Mouse (Mus musculus): Measurements from ENCODE around the gene Vmn1r12. TPM values are rescaled to one million over a fixed set of nuclear protein-coding genes. Genes with fewer than 3 reads are reported as not detected.
"Not testable (repeated sequence)": the region's sequence is repeated elsewhere in the genome, so short reads cannot be mapped to it uniquely, and the experiment has no call there.

Gene Vmn1r12
- not detected for total RNA-seq (2021)
- long read RNA-seq, experiment 1 = 0 reads
- long read RNA-seq, experiment 2 = 0 reads

- no peak for DNase-seq
Observed at GRCm38 (mm10) chr6:57156619-57157018, at the start of gene Vmn1r12. Vmn1r12 (plus strand) TSS chr6:57156919.

- DNase-seq = no peak
Observed at GRCm38 (mm10) chr6:57109154-57109553, 47.6 kb upstream of the Vmn1r12 start, which contains the start of gene Vmn1r10. Vmn1r10 (plus strand) TSS chr6:57109454.

GRCm38 (mm10) chr6:57133155-57133554, 23.6 kb upstream of the Vmn1r12 start, which contains the start of gene Vmn1r11:
Vmn1r11 (plus strand) TSS chr6:57133455.
- no peak for DNase-seq

- not testable (repeated sequence) for DNase-seq
Observed at GRCm38 (mm10) chr6:57190016-57190415, 33.3 kb downstream of the Vmn1r12 start.

- not testable (repeated sequence) for DNase-seq
Observed at GRCm38 (mm10) chr6:57202990-57203389, 46.3 kb downstream of the Vmn1r12 start, which contains the start of gene Vmn1r13. Vmn1r13 (plus strand) TSS chr6:57203290.

Other genes starting within 250 kb of the Vmn1r12 start
- 10 to 100 TPM; 23.8 to 24.1 TPM for gene Nt5c3, start 233.0 kb upstream of the Vmn1r12 start, total RNA-seq (2021)
- gene Vmn1r4, start 232.9 kb upstream of the Vmn1r12 start, total RNA-seq (2021) = under 1 TPM; 0.20 to 0.40 TPM
- not detected for gene Vmn1r5, start 186.6 kb upstream of the Vmn1r12 start, total RNA-seq (2021)
- gene Vmn1r6, start 159.7 kb upstream of the Vmn1r12 start, total RNA-seq (2021) = not detected
- gene Vmn1r7, start 131.6 kb upstream of the Vmn1r12 start, total RNA-seq (2021) = not detected
- not detected for gene Vmn1r8, start 124.6 kb upstream of the Vmn1r12 start, total RNA-seq (2021)
- gene Vmn1r9, start 90.1 kb upstream of the Vmn1r12 start, total RNA-seq (2021) = not detected
- gene Vmn1r10, start 47.5 kb upstream of the Vmn1r12 start, total RNA-seq (2021) = not detected
- not detected for gene Vmn1r11, start 23.5 kb upstream of the Vmn1r12 start, total RNA-seq (2021)
- not detected for gene Vmn1r13, start 46.4 kb downstream of the Vmn1r12 start, total RNA-seq (2021)
- gene Vmn1r14, start 74.8 kb downstream of the Vmn1r12 start, total RNA-seq (2021) = not detected
- gene Vmn1r15, start 101.0 kb downstream of the Vmn1r12 start, total RNA-seq (2021) = not detected
- gene Vmn1r16, start 172.6 kb downstream of the Vmn1r12 start, total RNA-seq (2021) = not detected
- not detected for gene Vmn1r17, start 206.8 kb downstream of the Vmn1r12 start, total RNA-seq (2021)
- not detected for gene Vmn1r18, start 238.9 kb downstream of the Vmn1r12 start, total RNA-seq (2021)
- gene Vmn1r19, start 246.9 kb downstream of the Vmn1r12 start, total RNA-seq (2021) = not detected

All from adrenal gland, postnatal 36 days (tissue).